Mouse (Mus musculus) embryonic facial prominence, embryonic 14.5 days (tissue): ENCODE measurements at regions not wholly inside any gene's neighbourhood (a gene's known extent, or its start where the extent isn't known, plus 50 kb on each side); places are given as distances from the start of the nearest gene placed in this dataset.

Experiments used
- ATAC-seq: fragments of 200-750 bp; cut with Nextera tagmentation; 2 replicates; pipeline ENCODE4 v1.8.0; 2017; ENCODE audit warnings: low read depth, moderate number of reproducible peaks, moderate TSS enrichment
- DNase-seq: peaks from one replicate; pipeline ENCODE4 v3.0.0-alpha.2; 2015; ENCODE audit warnings: low spot score
- H3K27ac ChIP-seq: fragments of 300-500 bp; sonication (generic); replicated peaks from 2 replicates; pipeline ENCODE4 v1.5.1; 2014; ENCODE audit warnings: low read depth, mild to moderate bottlenecking, low read length, moderate library complexity
- H3K27me3 ChIP-seq: fragments of 300-500 bp; sonication (generic); replicated peaks from 2 replicates; pipeline ENCODE4 v1.6.1; 2014; ENCODE audit warnings: low read length; ENCODE audit not compliant: control insufficient read depth, insufficient read depth
- H3K36me3 ChIP-seq: fragments of 300-500 bp; sonication (generic); 2 replicates; pipeline ENCODE4 v1.6.1; 2014; ENCODE audit warnings: low read length, mixed read lengths; ENCODE audit not compliant: control insufficient read depth, insufficient read depth
- H3K4me1 ChIP-seq: fragments of 300-500 bp; sonication (generic); 2 replicates; pipeline ENCODE4 v1.6.1; 2014; ENCODE audit warnings: antibody characterized with exemption, low read length; ENCODE audit not compliant: control insufficient read depth, insufficient read depth
- H3K4me2 ChIP-seq: fragments of 300-500 bp; sonication (generic); 2 replicates; pipeline ENCODE4 v1.6.1; 2014; ENCODE audit warnings: low read depth, mild to moderate bottlenecking, low read length, moderate library complexity, mixed read lengths
- H3K4me3 ChIP-seq: fragments of 300-500 bp; sonication (generic); 2 replicates; pipeline ENCODE4 v1.5.1; 2014; ENCODE audit warnings: low read depth, mild to moderate bottlenecking, low read length
- H3K9ac ChIP-seq: fragments of 300-500 bp; sonication (generic); 2 replicates; pipeline ENCODE4 v1.6.1; 2014; ENCODE audit warnings: low read depth, mild to moderate bottlenecking, low read length, moderate library complexity, mixed read lengths
- H3K9me3 ChIP-seq: fragments of 300-500 bp; sonication (generic); 2 replicates; pipeline ENCODE4 v1.6.1; 2016; ENCODE audit warnings: low read length; ENCODE audit not compliant: control insufficient read depth
- WGBS: fragments of 180-500 bp; shearing (Covaris S2); extraction: QIAGEN DNeasy Blood & Tissue Kit; methylation state at CpG from one replicate; pipeline ENCODE4 v1.1.7; 2014; 5-methylcytosine and 5-hydroxymethylcytosine counted together

DNA sequence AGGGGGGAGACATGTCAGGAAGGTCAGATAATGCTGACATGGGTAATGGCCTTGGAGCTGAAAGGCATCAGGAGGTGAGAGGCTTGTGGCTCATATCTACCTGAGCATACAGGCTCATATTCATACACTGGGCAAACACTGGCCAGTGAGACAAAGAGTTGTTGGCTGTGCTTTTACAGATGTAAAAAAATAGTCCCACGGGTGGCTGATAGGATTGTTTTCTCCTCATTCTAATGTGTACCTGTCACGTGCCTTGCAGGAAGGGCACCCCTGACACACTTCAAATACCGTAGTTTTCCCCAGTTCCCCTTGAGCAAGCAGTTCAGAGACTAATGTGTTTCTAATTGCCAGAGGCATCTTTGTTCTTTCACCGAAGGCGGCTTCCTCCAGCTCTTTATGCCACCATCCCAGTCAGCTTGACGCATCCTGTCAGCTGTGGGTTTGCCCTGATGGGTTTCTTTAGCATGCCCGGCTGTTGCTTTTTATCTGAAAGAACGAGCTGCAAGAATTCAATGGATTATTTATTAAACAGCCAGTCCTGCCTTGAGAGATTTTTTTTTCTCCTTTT lies 107.9 kb upstream of the Trpc7 start:
- no peaks in the 10 kb centered on the region for H3K9me3 ChIP-seq
- no peak overlapping the region for H3K4me3 ChIP-seq
- no peaks in the 10 kb centered on the region for H3K27me3 ChIP-seq
- no peak overlapping the region for H3K9ac ChIP-seq
- WGBS, result 17% methylated on average over 8 of the region's 8 CpGs
- no peak overlapping the region for H3K4me2 ChIP-seq
- H3K36me3 ChIP-seq, result no peaks in the 10 kb centered on the region
- H3K4me1 ChIP-seq, result no peaks in the 10 kb centered on the region
- H3K27ac ChIP-seq, result no peak overlapping the region
- ATAC-seq (no peak), DNase-seq (peak; percentile 38)

DNA sequence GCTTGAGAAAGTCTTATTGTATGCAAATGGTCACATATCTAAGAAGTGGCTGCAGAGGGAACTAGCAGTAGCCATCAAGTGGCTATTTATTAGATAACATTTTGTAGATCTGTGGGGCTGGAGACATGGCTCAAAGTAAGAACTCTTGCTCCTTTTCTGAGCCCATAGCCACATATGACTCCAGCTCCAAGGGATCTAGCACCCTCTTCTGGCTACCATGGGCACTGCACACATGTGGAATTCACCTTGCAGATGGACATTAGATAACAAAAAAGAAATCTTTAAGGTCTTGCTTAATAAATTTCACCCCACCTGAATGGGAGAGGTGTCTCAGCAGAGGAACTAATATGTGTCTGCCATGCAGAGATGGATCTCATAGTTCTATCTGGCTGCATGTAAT lies 96.2 kb upstream of the Trpc7 start:
- Histone ChIP-seq H3K9ac (no peak overlapping the region), H3K9me3 (peaks cover 15% of the 10 kb centered on the region), H3K27ac (no peak overlapping the region), H3K27me3 (no peaks in the 10 kb centered on the region), H3K4me2 (no peak overlapping the region), H3K36me3 (no peaks in the 10 kb centered on the region), H3K4me1 (no peaks in the 10 kb centered on the region), H3K4me3 (no peak overlapping the region)
- DNase-seq, result no peak
- ATAC-seq, result no peak

DNA sequence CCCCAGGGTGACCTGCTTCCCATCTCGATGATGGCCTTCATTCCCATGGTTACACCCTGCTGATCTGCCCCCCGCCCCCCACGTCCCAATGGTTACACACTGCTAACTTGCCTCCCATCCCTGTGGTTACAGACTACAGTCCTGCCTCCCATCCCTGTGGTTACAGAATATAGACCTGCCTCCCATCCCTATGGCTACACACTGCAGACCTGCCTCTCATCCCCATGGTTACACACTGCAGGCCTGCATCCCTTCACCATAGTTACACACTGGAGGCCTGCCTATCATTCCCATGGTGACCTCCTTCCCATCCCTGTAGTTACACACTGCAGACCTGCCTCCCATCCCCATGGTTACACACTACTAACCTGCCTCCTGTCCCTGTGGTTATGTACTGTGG lies 78.3 kb upstream of the Trpc7 start:
- H3K9ac ChIP-seq, result no peak overlapping the region
- no peaks in the 10 kb centered on the region for H3K4me1 ChIP-seq
- 0 out of 2 replicates have a peak, but pooled peaks cover 4% of the 10 kb centered on the region for H3K9me3 ChIP-seq
- WGBS, result 77% methylated on average over 3 of the region's 3 CpGs
- no peak overlapping the region for H3K4me3 ChIP-seq
- no peak overlapping the region for H3K27ac ChIP-seq
- no peak overlapping the region for H3K4me2 ChIP-seq
- H3K36me3 ChIP-seq, result no peaks in the 10 kb centered on the region
- no peaks in the 10 kb centered on the region for H3K27me3 ChIP-seq
- no peak for ATAC-seq
- DNase-seq, result no peak

DNA sequence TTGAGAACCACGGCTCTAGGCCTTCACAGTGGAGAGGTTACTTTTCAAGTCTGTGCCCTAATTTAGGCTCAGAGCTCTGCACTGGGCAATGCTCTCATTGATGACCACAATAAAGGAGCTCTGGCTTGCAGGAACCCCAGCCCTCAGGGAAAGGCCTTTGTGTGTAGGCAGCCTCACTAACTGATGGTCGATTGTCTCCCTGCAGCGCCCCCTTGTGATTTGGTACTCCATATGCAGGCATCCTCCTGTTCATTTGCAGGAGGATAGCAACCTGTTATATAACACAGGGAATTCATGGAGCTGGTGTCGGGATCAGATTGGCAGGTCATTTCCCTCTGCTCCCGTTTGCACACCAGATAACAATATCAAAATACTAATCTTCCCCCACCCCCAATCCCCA lies 59.6 kb upstream of the Trpc7 start:
- Histone ChIP-seq H3K4me2 (no peak overlapping the region), H3K36me3 (no peaks in the 10 kb centered on the region), H3K4me3 (no peak overlapping the region), H3K9me3 (no peaks in the 10 kb centered on the region), H3K27ac (no peak overlapping the region), H3K27me3 (no peaks in the 10 kb centered on the region), H3K9ac (no peak overlapping the region), H3K4me1 (no peaks in the 10 kb centered on the region)
- no peak for DNase-seq
- no peak for ATAC-seq
- WGBS, result 50% methylated on average over 5 of the region's 5 CpGs

DNA sequence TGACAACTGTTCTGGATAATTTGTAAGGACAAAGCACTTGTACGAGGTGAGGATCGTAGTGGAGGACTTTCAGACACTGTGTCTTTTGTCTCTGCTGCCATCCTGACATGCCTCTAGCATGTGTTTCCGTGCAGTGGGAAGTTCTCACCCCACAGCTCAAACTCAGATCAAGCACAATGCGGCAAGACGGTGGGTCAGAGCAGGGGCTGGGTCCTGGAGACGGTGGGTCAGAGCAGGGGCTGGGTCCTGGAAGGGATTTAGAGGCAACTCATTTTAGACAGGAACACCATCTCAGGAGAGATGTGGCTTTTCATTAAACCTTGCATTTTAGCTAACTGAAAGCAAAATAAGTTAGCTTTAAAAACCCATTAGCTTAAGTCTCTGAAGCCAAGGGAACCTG lies 52.3 kb upstream of the Trpc7 start:
- Histone ChIP-seq H3K4me2 (no peak overlapping the region), H3K36me3 (no peaks in the 10 kb centered on the region), H3K4me3 (no peak overlapping the region), H3K4me1 (no peaks in the 10 kb centered on the region), H3K27ac (no peak overlapping the region), H3K9me3 (0 out of 2 replicates have a peak, but pooled peaks cover 5% of the 10 kb centered on the region), H3K27me3 (no peaks in the 10 kb centered on the region), H3K9ac (no peak overlapping the region)
- no peak for ATAC-seq
- DNase-seq, result no peak
- 79% methylated on average over 6 of the region's 6 CpGs for WGBS

DNA sequence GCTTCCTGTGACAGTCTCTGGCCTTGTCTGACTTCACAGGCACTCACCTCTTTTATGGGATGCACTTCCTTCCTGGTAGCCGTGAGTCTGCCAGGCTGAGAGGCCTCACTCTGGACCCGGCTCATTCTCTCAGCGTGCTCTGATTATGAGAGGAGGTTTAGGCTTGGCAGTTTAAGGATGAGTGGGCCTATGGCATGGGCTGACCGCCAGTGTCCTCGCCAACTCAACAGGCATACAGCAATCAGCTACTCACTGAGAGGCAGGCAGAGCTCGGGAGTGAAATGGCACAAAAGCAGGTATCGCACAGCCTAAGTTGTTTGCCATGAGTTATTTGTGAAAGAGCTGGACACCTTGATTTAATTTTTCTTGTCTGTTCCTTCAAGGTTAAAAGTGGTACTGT lies 51.5 kb upstream of the Trpc7 start:
- ATAC-seq, result no peak
- Histone ChIP-seq H3K9ac (no peak overlapping the region), H3K36me3 (no peaks in the 10 kb centered on the region), H3K4me2 (no peak overlapping the region), H3K9me3 (0 out of 2 replicates have a peak, but pooled peaks cover 5% of the 10 kb centered on the region), H3K27ac (no peak overlapping the region), H3K27me3 (no peaks in the 10 kb centered on the region), H3K4me3 (no peak overlapping the region), H3K4me1 (no peaks in the 10 kb centered on the region)
- DNase-seq, result no peak
- 80% methylated on average over 7 of the region's 7 CpGs for WGBS
